Mouse (Mus musculus) heart, embryonic 15.5 days (tissue): ENCODE data around the gene Atp6v1b1. TPM values are rescaled to one million over a fixed set of nuclear protein-coding genes. Genes with fewer than 3 reads are reported as not detected.

Experiments
- ATAC-seq: fragments of 200-750 bp; cut with Nextera tagmentation; replicated peaks from 2 replicates; pipeline ENCODE4 v1.8.0; 2017; ENCODE audit warnings: low read depth, moderate TSS enrichment; ENCODE audit not compliant: insufficient number of reproducible peaks, insufficient read depth, low FRiP score
- H3K27ac ChIP-seq: fragments of 300-500 bp; sonication (generic); 2 replicates; pipeline ENCODE4 v1.5.1; 2015; ENCODE audit warnings: mild to moderate bottlenecking, inconsistent platforms
- H3K27me3 ChIP-seq: fragments of 300-500 bp; sonication (generic); 2 replicates; pipeline ENCODE4 v1.6.1; 2015; ENCODE audit warnings: inconsistent platforms
- H3K36me3 ChIP-seq: fragments of 300-500 bp; sonication (generic); 2 replicates; pipeline ENCODE4 v1.6.1; 2015; ENCODE audit warnings: mild to moderate bottlenecking, inconsistent platforms
- H3K4me1 ChIP-seq: fragments of 300-500 bp; sonication (generic); replicated peaks from 2 replicates; pipeline ENCODE4 v1.6.1; 2015; ENCODE audit warnings: inconsistent platforms
- H3K4me2 ChIP-seq: fragments of 300-500 bp; sonication (generic); 2 replicates; pipeline ENCODE4 v1.6.1; 2015; ENCODE audit warnings: inconsistent platforms, mild to moderate bottlenecking, moderate library complexity
- H3K4me3 ChIP-seq: fragments of 300-500 bp; sonication (generic); 2 replicates; pipeline ENCODE4 v1.5.1; 2015; ENCODE audit warnings: mild to moderate bottlenecking, inconsistent platforms
- H3K9ac ChIP-seq: fragments of 300-500 bp; sonication (generic); 2 replicates; pipeline ENCODE4 v1.6.1; 2015; ENCODE audit warnings: mild to moderate bottlenecking, inconsistent platforms
- H3K9me3 ChIP-seq: fragments of 300-500 bp; sonication (generic); replicated peaks from 2 replicates; pipeline ENCODE4 v1.6.1; 2016; ENCODE audit warnings: inconsistent platforms
- WGBS: fragments of 180-500 bp; shearing (Covaris S2); methylation state at CpG from one replicate; pipeline ENCODE4 v1.1.7; 2015; ENCODE audit warnings: mixed read lengths; 5-methylcytosine and 5-hydroxymethylcytosine counted together
- polyA plus RNA-seq: library from polyadenylated mRNA; unstranded; fragments of >200 nt; fragmentation: Nextera tagmentation; extraction: Ambion mirVana; gene quantifications from 2 replicates; pipeline ENCODE4 v1.2.1, GENCODE M21; 2015

The Atp6v1b1 gene
- polyA plus RNA-seq = 0.16 TPM in 1 of 2 replicates, not detected in the other

DNA sequence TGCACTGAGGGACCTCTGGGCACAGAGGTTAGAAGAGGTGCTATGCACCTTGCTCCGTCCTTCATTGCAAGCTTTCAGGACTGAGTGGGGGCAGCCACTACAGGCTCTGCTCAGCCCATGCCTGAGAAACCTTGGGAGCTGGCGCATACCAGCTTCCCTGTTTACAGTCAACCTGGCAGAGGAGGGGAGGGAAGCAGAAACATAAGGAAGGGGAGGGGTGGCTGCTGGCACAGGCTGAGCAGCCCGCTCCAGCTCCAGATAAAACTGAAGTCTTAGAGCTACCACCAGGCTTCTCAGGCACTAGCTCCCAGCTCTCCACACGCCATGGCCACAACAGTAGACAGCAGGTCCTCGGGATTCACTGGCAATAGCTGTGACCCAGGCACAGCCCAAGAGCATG lies at the start of gene Atp6v1b1:
Gene Atp6v1b1, plus strand, starts transcription at position 230 of the 400 bp plus-strand sequence.
- Histone ChIP-seq H3K36me3 (no peaks in the 10 kb centered on the region), H3K9me3 (no peaks in the 10 kb centered on the region), H3K4me3 (no peak within 1 kb of the TSS), H3K27ac (no peak within 1 kb of the TSS), H3K27me3 (peaks cover 46% of the 10 kb centered on the region), H3K4me2 (no peak within 1 kb of the TSS), H3K9ac (no peak within 1 kb of the TSS), H3K4me1 (no peaks in the 10 kb centered on the region)
- 40% methylated on average over 5 of the region's 5 CpGs for WGBS
- no peak for ATAC-seq

DNA sequence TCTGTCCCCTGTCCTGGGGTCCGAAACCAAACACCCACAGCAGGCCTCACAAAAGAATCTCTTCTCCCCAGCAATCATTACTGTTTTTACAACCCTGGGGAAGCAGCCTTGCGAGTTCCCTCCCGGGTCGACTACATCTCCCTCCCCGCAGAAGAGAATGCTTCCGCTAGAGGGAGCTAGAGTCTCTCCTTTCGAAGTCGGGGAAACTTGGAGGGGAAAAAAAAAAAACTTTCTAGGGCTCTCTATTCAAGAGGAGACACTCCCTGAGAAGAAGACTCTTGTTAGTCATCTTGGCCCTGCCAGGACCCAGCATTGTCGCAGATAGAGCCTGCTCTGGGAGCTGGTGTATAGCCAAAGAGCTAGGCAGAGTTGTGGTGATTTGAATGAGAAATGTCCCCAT lies 49.0 kb upstream of the Atp6v1b1 start:
- Histone ChIP-seq H3K27ac (no peak overlapping the region), H3K36me3 (no peaks in the 10 kb centered on the region), H3K27me3 (peaks cover 93% of the 10 kb centered on the region), H3K4me1 (peaks cover 3% of the 10 kb centered on the region; the same call in 1 of the 2 replicates), H3K4me2 (no peak overlapping the region), H3K4me3 (no peak overlapping the region), H3K9me3 (no peaks in the 10 kb centered on the region), H3K9ac (no peak overlapping the region)
- ATAC-seq = no peak
- under 1% methylated on average over 9 of the region's 9 CpGs for WGBS

DNA sequence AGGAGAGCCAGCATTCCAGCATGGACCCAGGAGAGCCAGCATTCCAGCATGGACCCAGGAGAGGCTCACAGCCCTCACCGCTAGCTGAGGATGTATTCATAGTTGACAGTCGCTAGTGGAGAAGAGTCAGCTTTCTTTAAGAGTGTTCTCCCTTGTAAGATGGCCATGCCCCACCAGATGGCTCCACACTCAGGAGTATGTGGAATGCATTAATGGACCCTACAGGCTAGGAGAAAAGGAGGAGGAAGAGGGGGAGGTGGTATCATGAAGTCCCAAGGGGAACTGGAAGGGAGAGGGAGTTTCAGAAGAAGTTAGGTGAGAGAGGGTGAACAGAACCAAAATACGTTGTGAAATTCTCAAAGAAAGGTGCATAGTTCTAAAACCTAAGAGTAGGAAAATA lies 47.1 kb upstream of the Atp6v1b1 start:
- WGBS = 2% methylated on average over 3 of the region's 3 CpGs
- Histone ChIP-seq H3K9ac (no peak overlapping the region), H3K9me3 (no peaks in the 10 kb centered on the region), H3K36me3 (no peaks in the 10 kb centered on the region), H3K4me2 (no peak overlapping the region), H3K27me3 (peaks cover 96% of the 10 kb centered on the region), H3K4me1 (peaks cover 3% of the 10 kb centered on the region; the same call in 1 of the 2 replicates), H3K4me3 (no peak overlapping the region), H3K27ac (no peak overlapping the region)
- no peak for ATAC-seq

DNA sequence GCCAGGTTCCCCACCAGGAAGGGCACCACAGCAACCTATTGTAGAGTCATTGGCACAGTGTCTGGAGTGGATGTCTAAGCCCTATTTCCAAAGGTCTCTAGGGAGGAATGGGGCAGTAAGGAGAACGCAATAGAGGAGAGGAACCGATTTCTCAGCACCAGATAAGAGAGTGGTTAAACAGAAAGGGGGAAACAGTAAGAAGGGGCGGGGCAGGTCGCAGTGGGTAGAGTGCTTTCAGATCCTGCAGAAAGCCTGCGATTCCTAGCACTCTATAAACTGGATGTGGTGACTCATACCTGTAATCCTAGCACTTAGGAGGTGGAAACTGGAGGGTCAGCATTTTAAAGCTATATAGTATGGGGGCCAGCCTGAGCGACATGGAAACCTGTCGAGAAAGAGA lies 46.1 kb upstream of the Atp6v1b1 start:
- H3K4me3 ChIP-seq = no peak overlapping the region
- H3K4me1 ChIP-seq = peaks cover 3% of the 10 kb centered on the region; the same call in 1 of the 2 replicates
- H3K27me3 ChIP-seq = peaks cover 95% of the 10 kb centered on the region
- no peaks in the 10 kb centered on the region for H3K36me3 ChIP-seq
- ATAC-seq = no peak
- H3K27ac ChIP-seq = no peak overlapping the region
- no peak overlapping the region for H3K9ac ChIP-seq
- no peaks in the 10 kb centered on the region for H3K9me3 ChIP-seq
- WGBS = 2% methylated on average over 7 of the region's 7 CpGs
- H3K4me2 ChIP-seq = no peak overlapping the region

DNA sequence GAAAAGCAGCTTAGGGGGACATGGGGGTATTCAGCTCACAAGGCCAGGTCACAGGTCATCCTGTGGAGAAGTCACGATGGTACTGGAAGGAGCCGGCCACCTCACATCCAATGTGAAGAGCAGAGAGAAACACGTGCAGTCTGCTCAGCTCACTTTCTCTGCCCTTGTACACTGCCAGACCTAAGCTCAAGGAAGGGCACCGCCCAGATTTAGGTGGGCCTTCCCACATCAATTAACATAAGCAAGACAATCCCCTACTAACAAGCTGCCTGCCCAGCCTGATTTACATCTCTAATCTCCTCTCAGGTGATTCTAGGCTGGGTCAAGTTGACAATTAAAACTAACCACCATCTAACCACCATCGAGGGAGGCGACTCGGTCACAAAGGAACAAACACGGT lies 44.9 kb upstream of the Atp6v1b1 start:
- Histone ChIP-seq H3K4me2 (no peak overlapping the region), H3K36me3 (no peaks in the 10 kb centered on the region), H3K9ac (no peak overlapping the region), H3K9me3 (no peaks in the 10 kb centered on the region), H3K27ac (no peak overlapping the region), H3K4me1 (peaks cover 10% of the 10 kb centered on the region), H3K4me3 (no peak overlapping the region), H3K27me3 (peaks cover 95% of the 10 kb centered on the region)
- ATAC-seq = no peak
- WGBS = 4% methylated on average over 8 of the region's 8 CpGs

DNA sequence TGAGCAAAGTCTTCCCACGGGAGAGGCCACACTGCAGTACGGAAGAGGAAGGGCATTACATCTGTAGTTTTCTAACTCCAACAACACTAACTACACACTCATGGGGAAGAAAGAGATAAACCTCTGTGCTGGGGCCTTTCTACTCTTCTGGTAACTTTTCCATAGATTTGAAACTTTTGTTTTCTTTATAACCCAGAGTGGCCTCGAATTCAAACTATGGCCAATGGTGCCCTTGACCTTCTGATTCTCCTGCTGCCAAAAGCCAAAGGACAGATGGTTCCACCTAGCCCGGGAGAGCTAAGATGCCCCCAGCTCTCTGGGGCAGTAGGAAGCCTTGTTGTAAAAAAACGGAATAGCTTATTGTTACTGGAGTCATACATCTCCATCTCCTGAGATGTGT lies 42.8 kb upstream of the Atp6v1b1 start:
- Histone ChIP-seq H3K4me3 (no peak overlapping the region), H3K4me1 (peaks cover 7% of the 10 kb centered on the region), H3K9ac (no peak overlapping the region), H3K4me2 (no peak overlapping the region), H3K27ac (no peak overlapping the region), H3K36me3 (no peaks in the 10 kb centered on the region), H3K9me3 (no peaks in the 10 kb centered on the region), H3K27me3 (peaks cover 95% of the 10 kb centered on the region)
- ATAC-seq = no peak
- 4% methylated on average over 5 of the region's 5 CpGs for WGBS

DNA sequence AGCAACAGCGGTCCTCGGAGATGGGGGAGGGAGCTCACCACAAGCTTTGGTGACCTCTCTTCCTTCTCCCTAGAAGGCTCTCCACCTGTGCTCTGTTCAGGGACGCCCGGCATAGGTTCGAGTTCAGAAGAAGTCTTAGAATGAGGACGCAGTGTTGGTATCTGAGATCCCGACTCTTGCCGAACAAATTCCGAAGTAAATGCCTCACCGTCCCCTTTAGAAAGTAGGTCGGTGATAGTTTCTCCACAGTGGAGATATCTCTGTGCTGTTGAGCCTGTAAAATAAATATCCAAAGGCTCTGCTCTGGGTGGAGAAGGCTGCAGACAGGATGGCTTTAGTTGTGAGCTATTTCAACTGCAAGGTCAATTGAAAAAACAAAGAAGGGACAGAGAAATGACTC lies 41.8 kb upstream of the Atp6v1b1 start:
- Histone ChIP-seq H3K9ac (no peak overlapping the region), H3K36me3 (no peaks in the 10 kb centered on the region), H3K4me1 (peaks cover 7% of the 10 kb centered on the region), H3K4me2 (no peak overlapping the region), H3K27me3 (peaks cover 95% of the 10 kb centered on the region), H3K4me3 (no peak overlapping the region), H3K9me3 (no peaks in the 10 kb centered on the region), H3K27ac (no peak overlapping the region)
- no peak for ATAC-seq
- WGBS = 1% methylated on average over 11 of the region's 11 CpGs

DNA sequence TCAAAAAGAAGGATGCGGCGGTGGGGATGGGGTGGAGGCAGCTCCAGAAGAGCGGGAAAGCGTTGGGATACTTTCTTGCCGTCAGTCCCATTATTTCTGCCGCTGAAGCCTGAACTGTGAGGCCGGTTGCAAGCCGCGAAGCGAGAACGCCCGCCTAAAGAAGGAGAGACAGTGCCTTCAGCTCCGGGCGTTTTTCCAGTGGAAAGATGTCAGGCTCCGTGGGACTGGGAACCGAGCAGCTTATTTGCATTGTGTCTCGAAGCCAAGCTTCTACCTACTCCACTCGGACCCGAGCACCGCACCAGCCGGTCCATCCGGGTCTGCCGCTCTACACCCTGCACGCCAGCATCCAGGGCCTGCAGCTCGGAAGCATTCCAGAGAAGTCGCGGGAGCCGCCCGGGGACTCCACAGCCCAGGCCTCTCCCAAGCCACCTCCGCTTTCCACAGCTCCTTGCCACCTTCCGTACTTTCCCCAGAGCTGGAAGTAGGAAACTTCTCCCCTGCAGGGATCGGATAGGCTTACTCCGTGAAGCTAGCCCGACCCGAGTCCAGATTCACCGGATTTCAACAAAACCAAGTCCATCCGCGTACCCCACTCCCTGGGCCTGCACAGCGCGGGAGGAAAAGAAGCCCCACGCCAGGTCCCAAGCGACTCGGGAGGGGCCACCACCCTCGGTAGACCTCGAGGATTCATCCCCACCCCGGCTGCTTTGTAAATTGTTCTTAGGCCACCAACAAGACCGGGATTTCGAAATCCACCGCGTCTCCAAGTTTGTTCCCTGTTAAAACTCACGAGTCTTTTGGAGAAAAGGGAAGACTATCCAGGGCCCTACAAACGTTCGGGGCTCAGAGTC lies 40.4 kb upstream of the Atp6v1b1 start:
- peaks cover 7% of the 10 kb centered on the region for H3K4me1 ChIP-seq
- H3K27me3 ChIP-seq = peaks cover 95% of the 10 kb centered on the region
- H3K9me3 ChIP-seq = no peaks in the 10 kb centered on the region
- H3K4me3 ChIP-seq = peak overlapping the region; percentile 5; the same call in 1 of the 2 replicates
- peak overlapping the region; percentile 18; the same call in 1 of the 2 replicates for H3K4me2 ChIP-seq
- no peaks in the 10 kb centered on the region for H3K36me3 ChIP-seq
- H3K27ac ChIP-seq = no peak overlapping the region
- H3K9ac ChIP-seq = no peak overlapping the region
- 2% methylated on average over 53 of the region's 53 CpGs for WGBS
- no peak for ATAC-seq

DNA sequence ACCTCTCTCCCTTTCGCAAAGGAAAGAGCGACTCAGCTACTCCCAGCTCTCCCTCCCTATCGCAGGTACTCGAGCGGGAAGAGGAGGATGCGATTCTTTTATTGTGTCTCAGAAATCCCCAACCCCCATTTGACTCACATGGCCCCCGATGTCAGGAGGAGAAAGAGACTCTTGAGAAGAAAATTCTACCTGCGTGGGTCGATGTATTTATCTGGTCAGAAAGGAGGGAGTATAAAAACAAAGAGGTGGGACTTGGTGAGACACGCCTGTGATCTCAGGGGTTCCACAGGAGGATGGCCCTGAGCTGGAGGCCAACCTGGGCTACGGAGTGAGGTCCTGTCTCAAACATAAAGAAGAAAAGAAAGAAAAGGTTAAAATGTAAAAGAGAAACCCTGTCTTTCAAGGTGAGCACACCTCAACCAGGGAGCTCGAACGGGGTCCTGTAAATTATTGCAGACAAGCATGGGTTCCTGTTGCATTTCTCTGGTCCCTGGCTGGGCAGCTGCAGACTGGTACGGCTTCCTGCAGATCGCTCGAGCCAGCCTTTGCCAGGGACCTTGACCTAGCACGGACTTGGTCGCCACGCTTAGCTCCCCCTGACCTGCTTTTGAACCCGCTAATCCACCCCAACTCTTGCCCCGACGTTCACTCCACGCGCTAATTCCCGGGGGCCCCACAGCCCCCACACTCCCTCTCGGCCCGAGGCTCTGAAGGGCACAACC lies 39.6 kb upstream of the Atp6v1b1 start:
- no peak for ATAC-seq

DNA sequence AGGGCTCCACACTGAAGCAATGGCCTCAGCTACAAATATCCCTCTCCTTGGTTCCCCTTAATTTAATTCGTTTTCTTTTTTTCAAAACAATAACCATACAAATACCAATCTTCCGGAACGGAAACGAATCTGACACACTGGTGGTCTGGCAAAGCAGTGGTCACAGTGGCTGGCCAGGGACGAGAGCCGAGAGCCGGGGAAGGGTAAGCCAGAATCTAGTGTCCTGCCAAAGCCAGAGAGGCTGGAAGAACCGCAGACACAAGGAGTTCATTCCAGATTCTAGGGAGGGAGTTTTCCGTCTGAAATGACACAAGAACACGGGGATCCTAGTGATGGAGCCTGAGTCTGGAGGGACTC lies 39.1 kb upstream of the Atp6v1b1 start:
- Histone ChIP-seq H3K27me3 (peaks cover 95% of the 10 kb centered on the region), H3K4me1 (peaks cover 7% of the 10 kb centered on the region), H3K27ac (no peak overlapping the region), H3K36me3 (no peaks in the 10 kb centered on the region), H3K9me3 (no peaks in the 10 kb centered on the region), H3K4me3 (no peak overlapping the region), H3K9ac (no peak overlapping the region), H3K4me2 (no peak overlapping the region)
- no peak for ATAC-seq
- whole genome bisulfite sequencing = 1% methylated on average over 10 of the region's 10 CpGs

More for the DNA sequence above, 39.6 kb upstream of the Atp6v1b1 start:
- no peak overlapping the region for H3K27ac ChIP-seq
- 2% methylated on average over 27 of the region's 27 CpGs for WGBS
- H3K9ac ChIP-seq = no peak overlapping the region
- H3K27me3 ChIP-seq = peaks cover 95% of the 10 kb centered on the region
- H3K9me3 ChIP-seq = no peaks in the 10 kb centered on the region
- H3K4me3 ChIP-seq = no peak overlapping the region
- no peaks in the 10 kb centered on the region for H3K36me3 ChIP-seq
- peaks cover 7% of the 10 kb centered on the region for H3K4me1 ChIP-seq
- no peak overlapping the region for H3K4me2 ChIP-seq

DNA sequence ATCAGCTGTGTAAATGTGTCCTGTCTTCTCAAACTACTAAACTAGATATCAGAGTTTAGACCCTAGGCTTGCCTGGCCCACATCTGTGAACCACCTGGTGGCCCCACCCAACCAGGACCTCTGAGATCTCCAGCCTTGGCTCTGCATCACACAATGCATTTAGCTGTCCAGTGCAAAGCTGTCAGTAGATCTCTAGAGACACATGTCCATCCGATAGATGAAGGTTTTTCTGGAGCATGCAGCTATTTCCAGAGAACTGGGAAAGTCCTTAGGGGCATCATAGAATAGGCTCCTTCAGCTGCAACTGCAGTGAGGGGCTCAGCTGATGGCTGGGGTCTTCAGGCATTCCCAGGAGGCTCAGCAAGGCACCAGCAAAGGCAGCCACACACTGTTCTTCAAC lies 38.5 kb upstream of the Atp6v1b1 start:
- no peak overlapping the region for H3K9ac ChIP-seq
- WGBS = 19% methylated on average over 1 of the region's 1 CpGs
- no peak overlapping the region for H3K4me3 ChIP-seq
- H3K9me3 ChIP-seq = no peaks in the 10 kb centered on the region
- no peak overlapping the region for H3K4me2 ChIP-seq
- no peak overlapping the region for H3K27ac ChIP-seq
- no peak for ATAC-seq
- H3K36me3 ChIP-seq = no peaks in the 10 kb centered on the region
- H3K4me1 ChIP-seq = peaks cover 7% of the 10 kb centered on the region
- H3K27me3 ChIP-seq = peaks cover 95% of the 10 kb centered on the region
